Mouse (Mus musculus) liver, postnatal 0 days (tissue): ENCODE measurements around the gene Acly. TPM values are rescaled to one million over a fixed set of nuclear protein-coding genes. Genes with fewer than 3 reads are reported as not detected.

Experiments used
- ATAC-seq: fragments of 200-750 bp; cut with Nextera tagmentation; 2 replicates; pipeline ENCODE4 v1.8.0; 2017; ENCODE audit warnings: mild to moderate bottlenecking, moderate library complexity
- DNase-seq: peaks from one replicate; pipeline ENCODE4 v3.0.0-alpha.2; 2016
- H3K27ac ChIP-seq: fragments of 300-500 bp; sonication (generic); 2 replicates; pipeline ENCODE4 v1.5.1; 2014; ENCODE audit warnings: antibody characterized with exemption, moderate library complexity, mild to moderate bottlenecking, low read depth
- H3K27me3 ChIP-seq: fragments of 300-500 bp; sonication (generic); 2 replicates; pipeline ENCODE4 v1.6.1; 2014; ENCODE audit warnings: low read length, control low read depth, mixed read lengths; ENCODE audit not compliant: insufficient read depth
- H3K36me3 ChIP-seq: fragments of 300-500 bp; sonication (generic); replicated peaks from 2 replicates; pipeline ENCODE4 v1.6.1; 2014; ENCODE audit warnings: mild to moderate bottlenecking, control low read depth, low read length, moderate library complexity, mixed read lengths; ENCODE audit not compliant: insufficient read depth
- H3K4me1 ChIP-seq: fragments of 300-500 bp; sonication (generic); 2 replicates; pipeline ENCODE4 v1.6.1; 2014; ENCODE audit warnings: antibody characterized with exemption, mild to moderate bottlenecking, control low read depth; ENCODE audit not compliant: insufficient read depth
- H3K4me2 ChIP-seq: fragments of 300-500 bp; sonication (generic); 2 replicates; pipeline ENCODE4 v1.6.1; 2014; ENCODE audit warnings: low read depth, mild to moderate bottlenecking, low read length, moderate library complexity, mixed read lengths
- H3K4me3 ChIP-seq: fragments of 300-500 bp; sonication (generic); 2 replicates; pipeline ENCODE4 v1.5.1; 2014; ENCODE audit warnings: low read depth, low read length
- H3K9ac ChIP-seq: fragments of 300-500 bp; sonication (generic); replicated peaks from 2 replicates; pipeline ENCODE4 v1.6.1; 2014; ENCODE audit warnings: mild to moderate bottlenecking, moderate library complexity
- H3K9me3 ChIP-seq: fragments of 300-500 bp; sonication (generic); 2 replicates; pipeline ENCODE4 v1.6.1; 2016; ENCODE audit warnings: mild to moderate bottlenecking, control low read depth, low read length, mixed read lengths
- CTCF ChIP-seq: sonication (generic); IDR thresholded peaks from 2 replicates; pipeline ENCODE4 v1.5.1; 2016; ENCODE audit warnings: antibody characterized with exemption, low read depth
- EP300 ChIP-seq: IDR thresholded peaks from 2 replicates; pipeline ENCODE4 v1.6.1; 2016; ENCODE audit warnings: antibody characterized with exemption, low read depth, mild to moderate bottlenecking
- WGBS: fragments of 180-500 bp; shearing (Covaris S2); extraction: QIAGEN DNeasy Blood & Tissue Kit; methylation state at CpG from one replicate; pipeline ENCODE4 v1.1.7; 2014; ENCODE audit not compliant: insufficient replicate concordance; 5-methylcytosine and 5-hydroxymethylcytosine counted together
- polyA plus RNA-seq: library from polyadenylated mRNA; unstranded; fragments of >200 nt; fragmentation: Nextera tagmentation; extraction: Ambion mirVana; gene quantifications from 2 replicates; pipeline ENCODE4 v1.2.1, GENCODE M21; 2015

The Acly gene
- polyA plus RNA-seq, 1 experiment from 2014 or later: 29.8 TPM

DNA sequence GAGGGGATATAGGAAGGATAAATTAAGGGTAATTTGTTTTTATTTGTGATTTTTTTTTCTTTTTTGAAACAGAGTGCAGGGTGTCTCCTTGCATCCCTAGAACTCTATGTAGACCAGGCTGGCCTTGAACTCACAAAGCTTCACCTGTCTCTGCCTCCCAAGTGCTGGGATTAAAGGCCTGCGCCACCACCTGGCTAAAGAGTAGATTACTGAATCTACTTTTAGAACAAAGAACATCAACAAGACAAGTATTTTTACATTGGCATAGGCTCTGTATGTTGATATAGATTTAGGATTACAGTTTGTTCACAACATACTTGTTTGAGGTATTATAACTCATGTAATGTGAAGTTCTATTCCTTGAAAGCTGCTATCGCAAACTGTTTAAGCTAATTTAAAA, 17.2 kb downstream of the Acly start:
- Histone ChIP-seq H3K27me3 (no peaks in the 10 kb centered on the region), H3K4me1 (no peaks in the 10 kb centered on the region), H3K9ac (no peak overlapping the region), H3K36me3 (peaks cover 72% of the 10 kb centered on the region), H3K4me2 (no peak overlapping the region), H3K9me3 (no peaks in the 10 kb centered on the region), H3K27ac (no peak overlapping the region), H3K4me3 (no peak overlapping the region)
- ATAC-seq (no peak), DNase-seq (no peak)
- 90% methylated on average over 2 of the region's 2 CpGs for whole genome bisulfite sequencing
- TF ChIP-seq CTCF (no peak), EP300 (no peak)

DNA sequence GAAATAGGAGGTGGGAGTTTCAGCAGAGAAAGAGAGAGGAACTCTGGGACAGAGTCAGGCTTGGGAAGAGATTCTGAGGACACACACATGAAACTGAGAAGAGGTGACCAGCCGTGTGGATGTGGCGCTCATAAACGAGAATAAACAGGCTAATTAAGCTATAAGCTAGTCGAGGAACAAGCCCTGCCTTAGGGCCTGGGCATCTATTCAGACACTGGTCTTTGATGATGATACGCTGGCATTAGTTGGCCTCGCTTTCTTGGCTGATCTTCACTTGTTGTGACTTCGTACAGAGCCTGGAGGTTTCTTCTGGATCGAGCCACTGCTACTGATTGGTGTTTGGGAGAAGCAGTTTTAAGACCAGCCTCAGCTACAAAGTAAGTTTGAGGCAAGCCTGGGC, 21.8 kb downstream of the Acly start:
- TF ChIP-seq CTCF: no peak
- TF ChIP-seq EP300: no peak
- Histone ChIP-seq H3K4me1 (no peaks in the 10 kb centered on the region), H3K4me3 (no peak overlapping the region), H3K27me3 (no peaks in the 10 kb centered on the region), H3K9me3 (no peaks in the 10 kb centered on the region), H3K4me2 (no peak overlapping the region), H3K36me3 (peaks cover 74% of the 10 kb centered on the region), H3K9ac (no peak overlapping the region), H3K27ac (no peak overlapping the region)
- ATAC-seq (no peak), DNase-seq (no peak)
- WGBS: 89% methylated on average over 8 of the region's 8 CpGs

DNA sequence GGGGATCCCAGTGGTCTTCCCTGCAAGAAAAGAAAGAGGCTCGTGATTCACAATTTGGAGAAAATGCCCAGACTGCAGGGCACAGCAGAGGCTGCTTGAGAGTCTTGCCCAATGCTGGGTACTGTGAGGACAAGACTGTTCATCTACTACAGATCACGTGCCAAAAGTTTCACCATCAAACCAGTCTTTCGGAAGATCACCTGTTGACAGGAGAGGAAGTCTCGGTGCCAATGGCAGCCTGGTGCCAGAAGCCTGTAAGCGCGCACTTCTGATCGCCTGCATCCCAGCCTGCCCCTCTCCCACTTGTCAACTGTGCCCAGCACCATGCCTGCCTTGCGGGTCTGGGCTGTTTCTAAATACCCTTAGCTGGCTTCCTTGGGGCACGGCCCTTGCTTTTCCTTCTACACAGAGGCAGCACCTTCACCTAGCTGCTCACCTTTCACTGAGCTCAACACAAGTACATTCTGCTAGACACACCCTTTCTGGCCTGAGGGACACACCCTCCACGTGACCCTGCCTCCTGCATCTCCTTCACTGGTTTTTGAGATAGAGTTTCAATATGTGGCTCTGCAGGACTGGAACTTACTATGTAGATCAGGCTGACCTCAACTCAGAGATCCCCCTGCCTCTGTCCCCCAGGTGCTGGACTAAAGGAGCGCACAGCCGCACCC, 22.7 kb downstream of the Acly start:
- no peaks in the 10 kb centered on the region for H3K27me3 ChIP-seq
- no peak overlapping the region for H3K27ac ChIP-seq
- WGBS: 88% methylated on average over 12 of the region's 12 CpGs
- no peaks in the 10 kb centered on the region for H3K4me1 ChIP-seq
- peaks cover 78% of the 10 kb centered on the region for H3K36me3 ChIP-seq
- H3K4me2 ChIP-seq: no peak overlapping the region
- TF ChIP-seq CTCF: no peak
- no peak for TF ChIP-seq EP300
- DNase-seq: no peak
- no peak overlapping the region for H3K4me3 ChIP-seq
- no peak overlapping the region for H3K9ac ChIP-seq
- no peak for ATAC-seq
- no peaks in the 10 kb centered on the region for H3K9me3 ChIP-seq

DNA sequence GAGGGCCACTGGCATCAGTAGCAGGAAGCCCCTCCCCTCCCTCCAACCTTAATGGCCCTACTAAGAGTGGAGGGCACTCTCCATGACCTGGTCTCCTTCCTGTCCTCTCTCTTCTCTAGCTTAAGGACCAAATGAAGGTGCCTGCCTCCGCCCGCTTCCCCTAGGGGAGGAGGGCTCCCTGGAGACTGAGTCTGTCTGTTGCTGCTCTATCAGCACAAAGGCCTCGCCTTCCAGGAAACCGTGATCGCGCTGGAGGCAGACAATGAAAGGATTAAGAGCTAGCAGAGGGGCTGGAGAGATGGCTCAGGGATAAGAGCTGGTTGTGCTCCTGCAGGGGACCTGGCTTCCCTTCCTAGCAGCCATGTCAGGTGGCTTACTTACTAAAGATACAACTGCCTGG, 26.5 kb downstream of the Acly start:
- no peaks in the 10 kb centered on the region for H3K9me3 ChIP-seq
- no peak overlapping the region for H3K4me2 ChIP-seq
- WGBS: 52% methylated on average over 6 of the region's 6 CpGs
- H3K36me3 ChIP-seq: peaks cover 87% of the 10 kb centered on the region
- ATAC-seq (no peak), DNase-seq (no peak)
- H3K4me3 ChIP-seq: no peak overlapping the region
- H3K27ac ChIP-seq: no peak overlapping the region
- no peaks in the 10 kb centered on the region for H3K4me1 ChIP-seq
- H3K9ac ChIP-seq: no peak overlapping the region
- TF ChIP-seq EP300 (no peak), CTCF (no peak)
- no peaks in the 10 kb centered on the region for H3K27me3 ChIP-seq

DNA sequence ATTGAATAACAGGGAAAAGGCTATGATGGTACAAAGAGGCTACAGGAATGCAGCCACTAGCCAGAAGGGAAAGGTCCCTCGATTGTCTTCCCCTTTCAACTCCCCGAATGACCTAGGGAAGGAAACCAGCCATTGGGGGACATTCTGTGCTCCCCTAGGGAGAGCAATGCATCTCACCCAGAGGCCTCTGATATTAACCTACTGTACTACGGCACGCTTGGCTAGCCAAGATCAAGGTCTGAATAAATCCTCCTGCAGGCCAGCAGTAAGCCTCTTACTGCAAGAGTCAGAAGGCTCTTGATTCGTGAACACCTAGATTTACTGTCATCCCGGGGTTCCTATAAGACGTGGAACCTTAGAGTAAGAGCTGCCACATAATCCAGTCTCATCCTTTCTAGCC, 27.1 kb downstream of the Acly start:
- WGBS: 83% methylated on average over 7 of the region's 7 CpGs
- H3K4me1 ChIP-seq: no peaks in the 10 kb centered on the region
- H3K27ac ChIP-seq: no peak overlapping the region

DNA sequence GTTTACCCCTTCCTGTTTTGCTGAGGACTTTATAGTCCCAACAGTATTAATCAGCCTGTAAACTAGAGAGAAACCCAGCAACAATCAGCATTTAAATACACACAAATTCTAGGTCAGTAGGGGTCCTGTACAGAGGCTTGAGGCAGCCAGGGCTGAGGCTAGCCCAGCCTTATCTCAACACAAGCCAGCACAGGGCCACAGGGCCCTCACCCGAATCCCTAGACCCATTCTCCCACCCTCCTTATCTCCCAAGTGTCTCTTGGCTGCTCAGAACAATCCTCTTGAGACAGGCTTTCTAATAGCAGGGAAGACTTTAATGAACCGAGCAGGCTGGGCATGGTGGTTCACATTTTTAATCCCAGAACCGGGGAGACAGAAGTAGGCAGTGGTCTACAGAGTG, 27.6 kb downstream of the Acly start:
- Histone ChIP-seq H3K9me3 (no peaks in the 10 kb centered on the region), H3K27ac (no peak overlapping the region), H3K4me3 (no peak overlapping the region), H3K4me2 (no peak overlapping the region), H3K4me1 (no peaks in the 10 kb centered on the region), H3K27me3 (no peaks in the 10 kb centered on the region), H3K36me3 (peaks cover 87% of the 10 kb centered on the region), H3K9ac (no peak overlapping the region)
- ATAC-seq: no peak
- 56% methylated on average over 3 of the region's 3 CpGs for WGBS
- no peak for DNase-seq
- no peak for TF ChIP-seq CTCF
- TF ChIP-seq EP300: no peak

More for the DNA sequence above, 27.1 kb downstream of the Acly start:
- TF ChIP-seq EP300: no peak
- TF ChIP-seq CTCF: no peak
- Histone ChIP-seq H3K4me2 (no peak overlapping the region), H3K9ac (no peak overlapping the region), H3K27me3 (no peaks in the 10 kb centered on the region), H3K4me3 (no peak overlapping the region), H3K36me3 (peaks cover 87% of the 10 kb centered on the region), H3K9me3 (no peaks in the 10 kb centered on the region)
- DNase-seq (no peak), ATAC-seq (no peak)
